Mouse (Mus musculus) urinary bladder, postnatal 14 days (tissue): ENCODE results near the gene Ccdc113.

Source experiments
- DNase-seq: peaks from one replicate; pipeline ENCODE4 v3.0.0; 2021; ENCODE audit warnings: low spot score

The Ccdc113 gene

DNA sequence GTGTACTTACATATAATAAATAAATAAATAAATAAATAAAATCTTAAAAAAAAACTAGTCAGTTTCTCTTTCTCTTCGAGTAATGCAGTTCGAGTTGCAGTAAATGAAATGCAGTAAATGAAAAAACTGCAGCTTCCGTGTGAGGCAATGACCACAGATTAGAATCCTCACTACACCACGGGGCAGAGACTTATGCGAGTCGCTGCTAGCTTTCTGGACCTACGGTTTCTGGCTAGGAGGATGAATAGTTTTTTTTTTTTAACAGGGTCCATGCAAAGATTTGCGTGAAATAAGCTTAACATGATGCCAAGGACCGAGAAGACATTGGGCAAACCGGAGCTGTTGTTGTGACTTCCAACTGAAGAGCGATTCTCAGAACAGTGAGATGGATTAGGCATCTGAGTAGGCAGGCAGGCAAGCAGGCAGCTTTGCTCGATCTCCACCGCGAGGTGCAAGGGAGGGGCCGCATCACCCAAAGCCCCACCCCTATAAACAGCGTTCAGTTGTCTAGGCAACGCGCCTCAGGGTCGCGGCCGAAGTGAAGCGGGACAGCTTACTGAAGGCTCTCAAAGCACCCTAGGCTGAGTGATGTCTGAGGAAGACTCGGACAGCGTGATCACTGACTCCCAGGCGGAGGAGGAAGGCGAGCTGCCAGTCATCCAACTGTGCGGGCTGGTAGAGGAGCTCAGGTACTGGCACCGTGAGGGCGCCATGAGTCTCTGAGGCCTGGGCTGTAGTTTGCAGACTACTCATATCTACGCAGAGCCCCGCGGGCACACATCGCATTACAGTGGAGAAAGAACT, at the start of gene Ccdc113:
Gene Ccdc113, plus strand, starts transcription at position 502 of the 804 bp plus-strand sequence.
- DNase-seq: peak; percentile 59

- DNase-seq: no peak
Observed at GRCm38 (mm10) chr8:95487800-95488697, 45.8 kb upstream of the Ccdc113 start.

GRCm38 (mm10) chr8:95488698-95489332, 45.1 kb upstream of the Ccdc113 start:
- DNase-seq: peak; percentile 84

- DNase-seq: no peak
Observed at GRCm38 (mm10) chr8:95490006-95490405, 43.9 kb upstream of the Ccdc113 start, which contains the start of gene Csnk2a2. TSS of gene Csnk2a2 (minus strand) at chr8:95490039.

DNA sequence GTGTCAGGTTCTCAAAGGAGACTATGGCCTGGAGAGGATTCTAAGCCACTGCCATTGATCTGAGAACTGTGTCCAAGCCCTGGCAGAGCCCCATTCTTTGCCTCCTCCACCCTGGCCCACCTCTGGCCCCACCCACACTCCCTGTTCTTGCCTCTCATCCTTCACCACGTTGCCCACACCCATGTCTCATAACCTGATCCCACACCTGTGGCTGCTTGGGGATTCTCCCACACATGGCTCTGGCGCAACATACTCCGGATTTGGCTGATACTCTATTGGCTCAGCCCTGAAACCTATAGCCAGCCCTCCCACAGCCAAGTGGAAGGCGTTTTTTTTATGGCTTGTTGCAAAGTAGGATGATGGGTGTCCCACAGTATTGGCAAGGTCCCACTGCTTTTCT, 41.8 kb upstream of the Ccdc113 start:
- no peak for DNase-seq

DNA sequence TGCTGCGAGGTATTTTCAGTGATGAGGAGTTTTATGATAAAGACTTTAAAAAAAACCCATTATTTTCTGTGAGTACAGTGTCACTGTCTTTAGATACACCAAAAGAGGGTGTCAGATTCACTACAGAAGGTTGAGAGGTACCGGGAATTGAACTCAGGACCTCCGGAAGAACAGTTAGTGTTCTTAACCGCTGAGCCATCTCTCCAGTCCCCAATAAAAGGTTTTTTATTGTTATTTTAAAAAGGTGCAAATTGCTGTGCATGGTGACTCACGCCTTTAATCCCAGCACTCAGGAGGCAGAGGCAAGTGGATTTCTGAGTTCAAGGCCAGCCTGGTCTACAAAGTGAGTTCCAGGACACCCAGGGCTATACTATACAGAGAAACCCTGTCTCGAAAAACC, 38.4 kb upstream of the Ccdc113 start:
- DNase-seq: no peak

- DNase-seq: no peak
Observed at GRCm38 (mm10) chr8:95496420-95496819, 37.5 kb upstream of the Ccdc113 start.

GRCm38 (mm10) chr8:95497821-95498220, 36.1 kb upstream of the Ccdc113 start:
- DNase-seq: no peak

DNA sequence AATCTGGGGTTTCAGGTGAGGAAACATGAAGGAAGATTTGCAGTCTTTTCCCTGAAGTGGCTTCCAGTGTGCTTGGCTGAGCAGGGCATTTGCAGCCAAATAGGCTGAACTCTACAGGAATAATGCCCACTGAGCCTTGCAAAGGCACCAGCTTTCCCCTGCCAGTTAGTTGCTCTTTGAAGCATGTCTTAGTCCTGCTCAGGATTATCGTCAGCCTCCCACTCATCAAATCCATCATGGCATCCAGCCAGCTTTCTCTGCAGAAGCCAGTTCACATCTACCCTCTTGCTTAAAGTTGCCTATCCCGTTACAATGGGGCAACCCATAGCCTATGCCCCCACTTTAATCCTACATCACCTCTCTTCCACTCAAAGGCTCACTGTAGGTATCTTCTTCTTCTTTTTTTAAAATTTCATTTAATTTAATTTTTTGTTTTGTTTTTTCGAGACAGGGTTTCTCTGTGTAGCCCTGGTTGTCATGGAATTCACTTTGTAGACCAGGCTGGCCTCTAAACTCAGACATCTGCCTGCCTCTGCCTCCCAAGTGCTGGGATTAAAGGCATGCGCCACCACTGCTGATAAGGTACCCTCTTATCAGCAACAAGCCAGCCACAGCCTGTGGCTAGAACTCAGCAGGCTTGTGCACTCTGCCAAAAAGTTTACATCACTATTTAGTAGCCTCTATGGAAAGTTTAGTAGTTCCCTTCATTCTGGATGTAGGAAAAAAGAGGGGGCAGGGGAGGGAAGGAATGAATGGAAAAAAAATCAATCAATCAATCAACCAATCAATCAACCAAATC, 34.4 kb upstream of the Ccdc113 start:
- no peak for DNase-seq

GRCm38 (mm10) chr8:95500436-95500835, 33.4 kb upstream of the Ccdc113 start:
- no peak for DNase-seq

DNA sequence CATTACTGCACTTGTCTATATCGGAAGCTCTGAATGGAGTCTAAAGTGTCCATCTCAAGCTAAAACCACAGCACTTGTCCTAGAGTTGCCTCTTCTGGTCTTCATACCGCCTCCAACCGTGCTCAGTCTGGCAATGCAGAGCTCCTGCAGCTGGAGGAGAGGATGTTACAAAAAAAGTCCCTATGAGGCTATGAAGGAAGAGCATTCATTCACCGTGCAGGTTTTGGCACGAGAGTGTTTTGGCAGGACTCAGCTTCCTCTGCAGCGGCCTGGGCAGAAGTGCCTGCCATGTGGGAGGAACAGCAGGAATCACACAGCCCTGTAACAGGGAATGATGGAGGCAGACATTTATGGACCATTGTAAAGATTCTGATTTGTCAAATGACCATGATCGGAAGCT, 31.5 kb upstream of the Ccdc113 start:
- no peak for DNase-seq

DNA sequence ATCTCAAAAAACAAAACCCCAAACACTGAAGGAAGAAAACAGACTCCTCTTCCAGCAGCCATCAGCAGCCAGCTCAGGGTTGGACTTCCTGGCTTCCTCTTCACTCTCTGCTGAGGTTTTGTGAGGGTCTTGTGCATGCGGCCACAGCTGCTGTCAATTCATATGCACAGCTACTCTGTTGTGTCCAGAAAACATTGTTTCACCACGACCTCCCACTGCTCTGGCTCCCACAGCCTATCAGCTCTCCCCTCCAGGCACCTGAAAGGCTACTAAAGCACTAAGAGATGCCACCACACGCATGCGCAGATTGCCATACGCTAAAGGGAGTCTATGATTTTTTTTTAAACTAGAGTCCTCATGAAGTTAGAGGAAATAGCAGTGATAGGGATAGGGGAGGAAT, 29.1 kb upstream of the Ccdc113 start:
- no peak for DNase-seq

DNA sequence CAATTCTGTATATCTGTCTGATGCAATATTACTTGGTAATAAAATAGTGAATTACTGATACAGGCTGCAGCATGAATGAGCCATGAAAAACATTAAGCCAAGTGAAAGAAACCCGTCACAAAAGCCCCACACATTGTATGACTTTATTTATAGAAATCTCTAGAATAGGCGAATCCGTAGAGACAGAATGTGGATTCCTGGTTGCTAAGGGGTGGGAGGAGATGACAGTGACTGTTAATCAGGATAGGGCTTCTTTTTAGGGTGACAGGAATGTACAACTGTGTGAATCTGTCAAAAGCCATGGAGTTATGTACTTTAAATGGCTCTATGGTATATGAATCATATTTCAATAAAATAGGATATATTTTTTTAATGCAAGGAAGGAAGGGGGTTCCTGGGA, 28.3 kb upstream of the Ccdc113 start:
- no peak for DNase-seq

- no peak for DNase-seq
Observed at GRCm38 (mm10) chr8:95506245-95506644, 27.6 kb upstream of the Ccdc113 start.

- no peak for DNase-seq
Observed at GRCm38 (mm10) chr8:95512257-95512656, 21.6 kb upstream of the Ccdc113 start.

DNA sequence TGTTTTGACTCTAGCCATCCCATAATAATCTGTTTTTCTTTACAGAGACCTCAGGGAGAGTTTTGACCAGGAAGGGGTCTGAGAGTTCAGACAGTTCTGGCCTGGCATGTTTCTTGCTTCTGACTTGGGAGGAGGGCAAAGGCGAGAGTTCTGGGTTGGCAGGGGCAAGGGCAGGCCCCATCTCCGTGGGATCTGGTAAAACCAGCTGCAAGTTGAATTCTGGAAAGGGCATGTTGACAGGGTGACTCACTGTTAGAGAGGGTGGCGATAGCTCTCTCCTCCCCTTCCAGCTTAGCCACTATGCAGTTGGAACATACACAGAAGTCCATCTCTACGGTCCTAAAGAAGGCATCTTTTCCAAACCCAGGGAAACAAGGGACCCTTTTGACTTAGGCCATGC, 20.7 kb upstream of the Ccdc113 start:
- DNase-seq: peak; percentile 80

GRCm38 (mm10) chr8:95516928-95517327, 17.0 kb upstream of the Ccdc113 start:
- DNase-seq: no peak

GRCm38 (mm10) chr8:95523991-95524390, 9.9 kb upstream of the Ccdc113 start:
- no peak for DNase-seq

GRCm38 (mm10) chr8:95528194-95528593, 5.7 kb upstream of the Ccdc113 start:
- no peak for DNase-seq

DNA sequence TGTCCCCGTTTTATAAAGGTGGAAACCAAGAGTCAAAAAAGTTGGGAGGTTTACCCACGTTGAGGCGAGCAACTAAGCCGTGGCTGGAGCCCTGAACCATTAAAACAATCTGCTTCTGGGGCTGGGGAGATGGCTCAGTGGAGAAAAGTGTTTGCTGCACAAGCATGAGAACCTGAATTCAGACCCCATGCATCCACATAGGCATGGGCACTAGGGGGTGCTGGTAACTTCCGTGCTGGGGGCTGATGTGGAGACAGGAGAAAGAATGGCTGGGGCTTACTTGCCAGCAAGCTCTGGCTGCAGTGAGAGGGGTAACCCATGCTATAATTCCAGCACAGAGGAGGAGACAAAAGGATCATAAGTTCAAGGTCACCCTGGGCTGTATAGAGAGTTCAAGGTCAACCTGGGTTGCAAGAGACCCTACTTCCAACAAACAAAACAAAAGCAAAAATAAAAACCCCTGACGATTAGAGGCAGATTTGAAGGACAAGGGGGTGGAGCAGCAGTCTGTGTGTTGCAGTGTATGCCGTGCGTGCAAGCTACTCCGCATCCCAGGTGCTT, 5.1 kb upstream of the Ccdc113 start:
- no peak for DNase-seq

GRCm38 (mm10) chr8:95532206-95532605, 1.7 kb upstream of the Ccdc113 start:
- no peak for DNase-seq
